Mouse (Mus musculus): ENCODE measurements around the gene Tgif2. TPM values are rescaled to one million over a fixed set of nuclear protein-coding genes. Genes with fewer than 3 reads are reported as not detected.
"Not testable (repeated sequence)": the region's sequence is repeated elsewhere in the genome, so short reads cannot be mapped to it uniquely, and the experiment has no call there.

Tgif2 gene
- total and polyA plus RNA-seq, 2 experiments: 0.28 to 0.77 TPM

DNA sequence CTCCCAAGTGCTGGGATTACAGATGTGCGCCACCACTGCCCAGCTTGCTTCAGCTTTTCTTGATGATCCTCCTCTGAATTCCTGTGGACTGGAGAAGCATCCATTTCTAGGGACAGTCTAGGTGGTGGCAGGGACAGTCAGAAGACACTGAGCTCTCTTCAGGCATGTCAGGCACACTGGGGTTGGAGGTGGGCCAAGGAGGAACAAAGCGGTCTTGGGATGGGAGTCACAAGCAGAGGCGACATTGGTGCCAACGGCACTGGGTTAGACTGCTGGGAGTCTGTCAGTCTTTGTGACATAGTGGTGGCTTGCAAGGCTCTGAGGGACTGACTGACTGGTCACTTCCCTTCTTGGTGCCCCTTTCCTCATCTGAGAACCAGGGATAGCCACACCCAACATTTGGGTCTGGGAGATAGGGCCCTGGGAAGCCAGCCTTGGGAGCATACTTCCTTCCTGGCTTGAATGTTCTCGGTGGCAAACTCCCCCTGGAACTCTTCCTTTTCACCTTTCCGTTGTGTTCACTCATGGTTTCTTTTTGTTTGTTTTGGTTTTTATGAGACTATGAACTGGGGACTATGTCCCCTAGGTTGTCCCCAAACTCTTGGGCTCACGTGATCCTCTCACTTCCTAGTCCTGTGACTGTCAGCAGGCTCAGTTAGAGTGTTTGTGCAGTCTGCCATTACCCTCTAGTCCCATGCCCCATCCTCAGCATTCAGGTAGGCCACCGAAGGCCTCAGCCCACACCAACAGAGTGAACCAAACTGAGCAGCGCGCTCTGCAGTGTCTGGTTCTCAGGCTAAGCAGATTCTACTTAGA, 44.8 kb downstream of the Tgif2 start:
- no peaks in the 10 kb centered on the region for H3K79me2 ChIP-seq (ENCODE audit: control insufficient read depth, insufficient read depth, low read length)
- H3K27ac ChIP-seq (replicated peaks; ENCODE audit: insufficient read depth, low read depth, low read length): no peak overlapping the region
- no peak overlapping the region for H3K4me3 ChIP-seq (ENCODE audit: insufficient read depth, low read depth, low read length)
- TF ChIP-seq POLR2A (IDR thresholded peaks at IDR 0.05; ENCODE audit: extremely low read depth, insufficient read depth, low read length) (no peak), CTCF (IDR thresholded peaks at IDR 0.05; ENCODE audit: low read depth, low read length) (no peak)
- no peaks in the 10 kb centered on the region for H3K36me3 ChIP-seq (ENCODE audit: control insufficient read depth, insufficient read depth, low read length)
- 78% methylated on average over 10 of the region's 10 CpGs for whole genome bisulfite sequencing
- no peak overlapping the region for H3K9ac ChIP-seq (ENCODE audit: low read depth, low read length)
- H3K4me1 ChIP-seq (ENCODE audit: control insufficient read depth, insufficient read depth, low read length): no peaks in the 10 kb centered on the region
- no peaks in the 10 kb centered on the region for H3K27me3 ChIP-seq (ENCODE audit: control insufficient read depth, insufficient read depth, low read length)
- no peak for DNase-seq (ENCODE audit: extremely low read depth, low read depth, low spot score)

DNA sequence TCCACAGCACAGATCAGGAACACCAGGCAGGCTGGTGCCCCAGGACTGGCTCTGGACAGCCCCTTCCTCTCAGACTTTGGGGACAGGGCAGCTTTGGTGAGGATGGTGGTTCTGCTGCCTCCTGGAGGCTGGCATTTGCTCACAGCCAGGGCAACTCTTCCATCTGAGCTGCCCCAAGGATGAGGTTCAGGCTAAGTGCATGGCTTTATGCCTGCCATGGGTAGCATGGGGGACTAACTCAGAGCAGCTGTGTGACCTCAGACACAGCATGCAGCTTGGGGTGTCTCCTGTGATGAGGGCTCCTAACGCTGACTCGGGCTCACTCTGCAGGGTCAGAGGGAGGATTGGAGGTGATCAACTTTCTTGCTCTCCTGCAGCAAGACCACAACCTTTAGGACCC, 45.9 kb downstream of the Tgif2 start:
- not testable (repeated sequence) for H3K9ac ChIP-seq (ENCODE audit: low read depth, low read length); H3K27ac ChIP-seq (replicated peaks; ENCODE audit: insufficient read depth, low read depth, low read length); H3K4me1 ChIP-seq (ENCODE audit: control insufficient read depth, insufficient read depth, low read length); H3K27me3 ChIP-seq (ENCODE audit: control insufficient read depth, insufficient read depth, low read length); DNase-seq (ENCODE audit: extremely low read depth, low read depth, low spot score); H3K36me3 ChIP-seq (ENCODE audit: control insufficient read depth, insufficient read depth, low read length); H3K4me3 ChIP-seq (ENCODE audit: insufficient read depth, low read depth, low read length); H3K79me2 ChIP-seq (ENCODE audit: control insufficient read depth, insufficient read depth, low read length)
- TF ChIP-seq CTCF (IDR thresholded peaks at IDR 0.05; ENCODE audit: low read depth, low read length): 0 out of 2 replicates have a peak, but pooled peaks have one; percentile 0
- WGBS: 85% methylated on average over 2 of the region's 2 CpGs

DNA sequence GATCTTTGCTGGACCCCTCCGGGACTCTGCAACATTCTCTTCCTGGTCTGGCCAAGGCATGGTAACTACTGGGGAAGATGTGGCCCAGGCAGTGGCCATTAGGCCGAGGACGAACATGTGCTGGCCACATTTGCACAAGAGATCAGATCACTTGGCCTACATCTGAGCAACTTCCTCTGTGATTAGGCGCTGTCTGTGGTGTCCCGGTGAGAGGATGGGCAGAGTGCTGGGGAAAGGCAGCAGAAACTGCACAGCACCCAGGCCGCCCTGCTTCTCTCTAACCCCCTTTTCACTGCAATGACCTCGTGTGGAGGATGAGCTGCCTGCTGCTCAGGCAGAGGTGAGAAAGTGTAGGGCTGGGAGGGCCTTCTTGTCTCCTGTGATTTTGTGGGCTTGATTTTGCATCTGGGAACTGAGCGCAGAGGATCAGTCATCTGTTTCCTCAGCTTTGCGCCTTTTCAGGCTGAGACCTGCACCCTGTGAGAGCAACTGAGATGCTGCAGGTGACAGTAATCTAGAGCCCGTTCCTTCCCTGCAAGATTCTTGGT, 46.4 kb downstream of the Tgif2 start:
- Histone ChIP-seq H3K4me3 (ENCODE audit: insufficient read depth, low read depth, low read length) (no peak overlapping the region), H3K79me2 (ENCODE audit: control insufficient read depth, insufficient read depth, low read length) (no peaks in the 10 kb centered on the region), H3K27me3 (ENCODE audit: control insufficient read depth, insufficient read depth, low read length) (no peaks in the 10 kb centered on the region), H3K36me3 (ENCODE audit: control insufficient read depth, insufficient read depth, low read length) (no peaks in the 10 kb centered on the region), H3K9ac (ENCODE audit: low read depth, low read length) (0 out of 2 replicates have a peak overlapping the region, but pooled peaks have one; percentile 12), H3K27ac (replicated peaks; ENCODE audit: insufficient read depth, low read depth, low read length) (no peak overlapping the region), H3K4me1 (ENCODE audit: control insufficient read depth, insufficient read depth, low read length) (no peaks in the 10 kb centered on the region)
- WGBS: 80% methylated on average over 10 of the region's 10 CpGs
- DNase-seq (ENCODE audit: extremely low read depth, low read depth, low spot score): no peak
- TF ChIP-seq CTCF (IDR thresholded peaks at IDR 0.05; ENCODE audit: low read depth, low read length) (no peak), POLR2A (IDR thresholded peaks at IDR 0.05; ENCODE audit: extremely low read depth, insufficient read depth, low read length) (no peak)

DNA sequence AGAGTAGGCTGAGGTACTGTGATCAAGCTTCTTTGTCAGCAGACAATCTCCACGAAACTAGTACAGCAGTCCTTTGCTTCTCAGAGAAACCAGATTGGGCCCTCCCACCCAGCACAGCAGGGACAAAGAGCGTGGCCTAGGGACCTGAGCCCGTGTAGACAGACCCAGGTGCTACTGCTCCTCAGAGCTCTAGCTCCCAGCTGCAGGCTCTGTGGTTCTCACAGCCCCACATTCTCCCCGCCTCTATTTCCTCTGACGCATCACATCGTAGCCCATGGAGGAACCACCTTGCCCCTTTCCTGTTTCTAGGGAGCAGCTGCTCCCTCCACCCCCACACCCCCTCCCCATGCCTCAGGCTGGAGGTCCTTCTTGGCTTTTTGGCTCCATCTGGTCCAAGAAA, 47.2 kb downstream of the Tgif2 start, which contains the start of gene Sla2:
Sla2 (minus strand) TSS at position 176 of the 400 bp plus-strand sequence.
- no peak for DNase-seq (ENCODE audit: extremely low read depth, low read depth, low spot score)
- Histone ChIP-seq H3K4me1 (ENCODE audit: control insufficient read depth, insufficient read depth, low read length) (no peaks in the 10 kb centered on the region), H3K79me2 (ENCODE audit: control insufficient read depth, insufficient read depth, low read length) (no peaks in the 10 kb centered on the region), H3K27me3 (ENCODE audit: control insufficient read depth, insufficient read depth, low read length) (no peaks in the 10 kb centered on the region), H3K27ac (replicated peaks; ENCODE audit: insufficient read depth, low read depth, low read length) (no peak within 1 kb of the TSS), H3K4me3 (ENCODE audit: insufficient read depth, low read depth, low read length) (no peak within 1 kb of the TSS), H3K9ac (ENCODE audit: low read depth, low read length) (0 out of 2 replicates have a peak within 1 kb of the TSS, but pooled peaks have one; percentile 12), H3K36me3 (ENCODE audit: control insufficient read depth, insufficient read depth, low read length) (no peaks in the 10 kb centered on the region)
- no peak for TF ChIP-seq CTCF (IDR thresholded peaks at IDR 0.05; ENCODE audit: low read depth, low read length)
- no peak for TF ChIP-seq POLR2A (IDR thresholded peaks at IDR 0.05; ENCODE audit: extremely low read depth, insufficient read depth, low read length)
- WGBS: 78% methylated on average over 6 of the region's 6 CpGs

DNA sequence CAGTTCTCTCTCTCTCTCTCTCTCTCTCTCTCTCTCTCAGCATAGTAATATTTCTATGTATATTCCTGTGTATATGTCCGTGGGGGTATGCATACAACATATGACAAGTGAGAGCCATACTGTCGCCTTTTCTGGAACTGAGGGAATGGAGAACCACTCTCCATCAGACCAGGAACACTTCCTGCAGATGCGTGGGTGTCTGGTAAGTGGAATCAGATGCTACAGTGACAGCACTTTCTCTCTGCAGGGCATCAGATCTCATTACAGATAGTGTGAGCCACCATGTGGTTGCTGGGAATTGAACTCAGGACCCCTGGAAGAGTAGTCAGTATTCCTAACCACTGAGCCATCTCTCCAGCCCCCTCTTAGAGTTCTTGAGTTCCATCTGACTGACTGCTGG, 48.7 kb downstream of the Tgif2 start:
- Histone ChIP-seq H3K4me3 (ENCODE audit: insufficient read depth, low read depth, low read length) (no peak overlapping the region), H3K79me2 (ENCODE audit: control insufficient read depth, insufficient read depth, low read length) (no peaks in the 10 kb centered on the region), H3K27me3 (ENCODE audit: control insufficient read depth, insufficient read depth, low read length) (no peaks in the 10 kb centered on the region), H3K36me3 (ENCODE audit: control insufficient read depth, insufficient read depth, low read length) (no peaks in the 10 kb centered on the region), H3K4me1 (ENCODE audit: control insufficient read depth, insufficient read depth, low read length) (no peaks in the 10 kb centered on the region), H3K9ac (ENCODE audit: low read depth, low read length) (no peak overlapping the region), H3K27ac (replicated peaks; ENCODE audit: insufficient read depth, low read depth, low read length) (no peak overlapping the region)
- TF ChIP-seq CTCF (IDR thresholded peaks at IDR 0.05; ENCODE audit: low read depth, low read length) (no peak), POLR2A (IDR thresholded peaks at IDR 0.05; ENCODE audit: extremely low read depth, insufficient read depth, low read length) (no peak)
- 71% methylated on average over 3 of the region's 3 CpGs for WGBS
- no peak for DNase-seq (ENCODE audit: extremely low read depth, low read depth, low spot score)

DNA sequence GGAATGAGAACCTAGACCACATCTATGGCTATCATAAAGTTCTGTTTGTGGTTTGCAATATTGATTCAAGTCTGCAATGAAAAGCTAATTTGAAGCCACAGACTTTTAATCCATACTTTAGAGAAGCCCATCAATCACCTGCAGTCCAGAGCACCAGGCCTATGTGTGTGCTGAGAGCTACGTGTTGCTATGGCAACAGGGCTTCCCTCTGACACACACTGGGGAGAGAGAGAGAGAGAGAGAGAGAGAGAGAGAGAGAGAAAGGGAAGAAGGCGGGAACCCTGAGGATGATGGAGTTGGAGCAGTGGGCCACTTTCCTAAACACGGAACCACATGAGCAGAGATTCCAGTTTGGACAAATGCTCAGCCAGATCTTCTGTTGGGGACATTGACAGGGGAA, 52.4 kb downstream of the Tgif2 start:
- Histone ChIP-seq H3K27me3 (ENCODE audit: control insufficient read depth, insufficient read depth, low read length) (no peaks in the 10 kb centered on the region), H3K27ac (replicated peaks; ENCODE audit: insufficient read depth, low read depth, low read length) (no peak overlapping the region), H3K4me3 (ENCODE audit: insufficient read depth, low read depth, low read length) (no peak overlapping the region), H3K4me1 (ENCODE audit: control insufficient read depth, insufficient read depth, low read length) (no peaks in the 10 kb centered on the region), H3K9ac (ENCODE audit: low read depth, low read length) (no peak overlapping the region), H3K36me3 (ENCODE audit: control insufficient read depth, insufficient read depth, low read length) (no peaks in the 10 kb centered on the region), H3K79me2 (ENCODE audit: control insufficient read depth, insufficient read depth, low read length) (no peaks in the 10 kb centered on the region)
- TF ChIP-seq CTCF (IDR thresholded peaks at IDR 0.05; ENCODE audit: low read depth, low read length): no peak
- TF ChIP-seq POLR2A (IDR thresholded peaks at IDR 0.05; ENCODE audit: extremely low read depth, insufficient read depth, low read length): no peak
- no peak for DNase-seq (ENCODE audit: extremely low read depth, low read depth, low spot score)
- 68% methylated on average over 3 of the region's 3 CpGs for WGBS
